Mouse (Mus musculus): ENCODE data around the gene Abca16. TPM values are rescaled to one million over a fixed set of nuclear protein-coding genes. Genes with fewer than 3 reads are reported as not detected.

Gene Abca16
- polyA plus RNA-seq, 1 experiment from 2014 or later, result not detected

DNA sequence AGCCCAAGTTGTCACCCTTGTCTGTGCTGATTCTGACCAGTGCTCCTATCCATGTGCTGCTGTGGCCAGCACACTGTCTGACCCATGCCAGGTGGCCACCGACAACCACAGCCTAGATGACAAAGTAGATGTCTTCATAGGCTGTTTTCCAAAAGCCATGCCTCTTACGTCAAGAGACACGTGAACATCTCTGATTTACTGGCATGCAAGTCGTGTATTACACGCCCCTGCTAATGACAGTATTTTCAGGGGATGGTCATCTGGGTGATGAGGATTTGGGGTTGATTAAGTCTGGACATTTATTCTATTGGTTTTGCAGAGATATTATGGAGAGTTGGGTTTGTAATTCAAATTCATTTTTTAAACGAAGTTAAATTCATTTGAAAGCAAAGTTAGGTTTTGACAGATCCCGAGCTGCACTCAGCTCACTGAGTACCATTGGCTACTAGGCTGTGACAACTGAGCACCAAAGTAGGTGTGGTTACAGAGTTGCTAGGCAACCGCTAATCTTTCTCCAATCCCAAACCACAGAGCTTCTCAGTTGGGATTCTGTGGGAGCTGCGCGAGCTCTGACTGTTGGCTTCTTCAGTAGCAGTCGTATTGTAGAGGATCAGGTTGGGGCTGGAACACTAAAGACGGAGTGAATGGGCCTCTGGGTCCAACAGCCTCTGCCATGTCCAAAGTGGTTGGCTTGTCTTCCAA is 143.2 kb downstream of the Abca16 start:
- no peak overlapping the region for H3K27ac ChIP-seq (ENCODE audit: low read depth)
- 50% methylated on average over 12 of the region's 12 CpGs for WGBS
- no peaks in the 10 kb centered on the region for H3K4me1 ChIP-seq (replicated peaks; ENCODE audit: control insufficient read depth, insufficient read depth, low read length)
- H3K9ac ChIP-seq (ENCODE audit: low read length), result no peak overlapping the region
- H3K9me3 ChIP-seq (ENCODE audit: control insufficient read depth, low read length), result no peaks in the 10 kb centered on the region
- H3K27me3 ChIP-seq (replicated peaks; ENCODE audit: control insufficient read depth, insufficient read depth, low read length), result no peaks in the 10 kb centered on the region
- no peak overlapping the region for H3K4me3 ChIP-seq (ENCODE audit: low read depth, low read length)
- no peaks in the 10 kb centered on the region for H3K36me3 ChIP-seq (ENCODE audit: control insufficient read depth, insufficient read depth, low read length)
- no peak overlapping the region for H3K4me2 ChIP-seq (ENCODE audit: low read length)
- no peak for DNase-seq (ENCODE audit: low spot score)
- no peak for ATAC-seq (replicated peaks; ENCODE audit: low FRiP score, low TSS enrichment, low read depth)

- 54% methylated on average over 12 of the region's 12 CpGs for WGBS
- H3K4me2 ChIP-seq (ENCODE audit: low read length), result no peak overlapping the region
Observed at GRCm38 (mm10) chr7:120553181-120553551, 143.7 kb downstream of the Abca16 start.

GRCm38 (mm10) chr7:120567366-120567765 is 157.9 kb downstream of the Abca16 start:
- H3K4me3 ChIP-seq (ENCODE audit: low read depth, low read length), result no peak overlapping the region
- H3K27ac ChIP-seq (ENCODE audit: low read depth), result no peak overlapping the region
- no peak overlapping the region for H3K9ac ChIP-seq (ENCODE audit: low read length)
- no peaks in the 10 kb centered on the region for H3K36me3 ChIP-seq (ENCODE audit: control insufficient read depth, insufficient read depth, low read length)
- no peaks in the 10 kb centered on the region for H3K9me3 ChIP-seq (ENCODE audit: control insufficient read depth, low read length)
- 47% methylated on average over 8 of the region's 8 CpGs for WGBS
- DNase-seq (ENCODE audit: low spot score) (no peak), ATAC-seq (replicated peaks; ENCODE audit: low FRiP score, low TSS enrichment, low read depth) (peak; percentile 68)
- no peak overlapping the region for H3K4me2 ChIP-seq (ENCODE audit: low read length)
- H3K27me3 ChIP-seq (replicated peaks; ENCODE audit: control insufficient read depth, insufficient read depth, low read length), result no peaks in the 10 kb centered on the region
- no peaks in the 10 kb centered on the region for H3K4me1 ChIP-seq (replicated peaks; ENCODE audit: control insufficient read depth, insufficient read depth, low read length)

More at GRCm38 (mm10) chr7:120553181-120553551, 143.7 kb downstream of the Abca16 start:
- ATAC-seq (replicated peaks; ENCODE audit: low FRiP score, low TSS enrichment, low read depth) (no peak), DNase-seq (ENCODE audit: low spot score) (no peak)
- Histone ChIP-seq H3K9ac (ENCODE audit: low read length) (no peak overlapping the region), H3K4me1 (replicated peaks; ENCODE audit: control insufficient read depth, insufficient read depth, low read length) (no peaks in the 10 kb centered on the region), H3K4me3 (ENCODE audit: low read depth, low read length) (no peak overlapping the region), H3K27me3 (replicated peaks; ENCODE audit: control insufficient read depth, insufficient read depth, low read length) (no peaks in the 10 kb centered on the region), H3K27ac (ENCODE audit: low read depth) (no peak overlapping the region), H3K9me3 (ENCODE audit: control insufficient read depth, low read length) (no peaks in the 10 kb centered on the region), H3K36me3 (ENCODE audit: control insufficient read depth, insufficient read depth, low read length) (no peaks in the 10 kb centered on the region)

GRCm38 (mm10) chr7:120576520-120576919 is 167.1 kb downstream of the Abca16 start:
- no peak for DNase-seq (ENCODE audit: low spot score)
- Histone ChIP-seq H3K9me3 (ENCODE audit: control insufficient read depth, low read length) (no peaks in the 10 kb centered on the region), H3K4me3 (ENCODE audit: low read depth, low read length) (no peak overlapping the region), H3K4me1 (replicated peaks; ENCODE audit: control insufficient read depth, insufficient read depth, low read length) (no peaks in the 10 kb centered on the region), H3K9ac (ENCODE audit: low read length) (no peak overlapping the region), H3K4me2 (ENCODE audit: low read length) (no peak overlapping the region), H3K36me3 (ENCODE audit: control insufficient read depth, insufficient read depth, low read length) (no peaks in the 10 kb centered on the region), H3K27ac (ENCODE audit: low read depth) (no peak overlapping the region), H3K27me3 (replicated peaks; ENCODE audit: control insufficient read depth, insufficient read depth, low read length) (no peaks in the 10 kb centered on the region)
- no peak for ATAC-seq (replicated peaks; ENCODE audit: low FRiP score, low TSS enrichment, low read depth)
- 85% methylated on average over 3 of the region's 3 CpGs for WGBS

Other genes starting within 250 kb of the Abca16 start
- 4.5 and 5.2 TPM in 2 replicates for gene Anks4b, start 235.8 kb upstream of the Abca16 start, polyA plus RNA-seq (2014; fragmentation: Nextera tagmentation; extraction: Ambion mirVana)
- gene Crym, start 207.5 kb upstream of the Abca16 start, polyA plus RNA-seq (2014; fragmentation: Nextera tagmentation; extraction: Ambion mirVana), result 1.4 and 1.5 TPM in 2 replicates
- 0.08 TPM in 1 of 2 replicates, not detected in the other for gene Abca14, start 205.7 kb upstream of the Abca16 start, polyA plus RNA-seq (2014; fragmentation: Nextera tagmentation; extraction: Ambion mirVana)
- not detected in 2 replicates for gene Abca15, start 81.0 kb upstream of the Abca16 start, polyA plus RNA-seq (2014; fragmentation: Nextera tagmentation; extraction: Ambion mirVana)
- 235 and 246 TPM in 2 replicates for gene Uqcrc2, start 225.5 kb downstream of the Abca16 start, polyA plus RNA-seq (2014; fragmentation: Nextera tagmentation; extraction: Ambion mirVana)